Mouse (Mus musculus): ENCODE results near the gene Pde5a. TPM values are rescaled to one million over a fixed set of nuclear protein-coding genes. Genes with fewer than 3 reads are reported as not detected.

Gene Pde5a
- polyA plus RNA-seq, 1 experiment from 2014 or later: 0.83 TPM

- no peak for ATAC-seq (ENCODE audit: low read depth)
- H3K9me3 ChIP-seq (replicated peaks; ENCODE audit: control insufficient read depth, low read length): no peaks in the 10 kb centered on the region
- H3K27ac ChIP-seq (ENCODE audit: low read length): no peak overlapping the region
- H3K4me1 ChIP-seq (ENCODE audit: control insufficient read depth, low read depth, low read length): no peaks in the 10 kb centered on the region
- H3K9ac ChIP-seq (ENCODE audit: low read depth, low read length): no peak overlapping the region
- H3K4me2 ChIP-seq (ENCODE audit: low read depth, low read length): no peak overlapping the region
- 46% methylated on average over 4 of the region's 4 CpGs for WGBS (ENCODE audit: insufficient replicate concordance)
- no peak overlapping the region for H3K4me3 ChIP-seq (ENCODE audit: low read depth, low read length)
- H3K27me3 ChIP-seq (ENCODE audit: control insufficient read depth, insufficient read depth, low read depth, low read length): no peaks in the 10 kb centered on the region
- H3K36me3 ChIP-seq (ENCODE audit: control insufficient read depth, insufficient read depth): no peaks in the 10 kb centered on the region
Observed at GRCm38 (mm10) chr3:122887505-122888301, 159.0 kb downstream of the Pde5a start.

GRCm38 (mm10) chr3:122888371-122888819, 159.6 kb downstream of the Pde5a start:
- no peak overlapping the region for H3K4me3 ChIP-seq (ENCODE audit: low read depth, low read length)
- H3K27me3 ChIP-seq (ENCODE audit: control insufficient read depth, insufficient read depth, low read depth, low read length): no peaks in the 10 kb centered on the region
- no peak for ATAC-seq (ENCODE audit: low read depth)
- H3K9ac ChIP-seq (ENCODE audit: low read depth, low read length): no peak overlapping the region
- H3K27ac ChIP-seq (ENCODE audit: low read length): no peak overlapping the region
- H3K4me1 ChIP-seq (ENCODE audit: control insufficient read depth, low read depth, low read length): no peaks in the 10 kb centered on the region
- H3K9me3 ChIP-seq (replicated peaks; ENCODE audit: control insufficient read depth, low read length): no peaks in the 10 kb centered on the region
- 52% methylated on average over 5 of the region's 5 CpGs for WGBS (ENCODE audit: insufficient replicate concordance)
- H3K36me3 ChIP-seq (ENCODE audit: control insufficient read depth, insufficient read depth): no peaks in the 10 kb centered on the region
- H3K4me2 ChIP-seq (ENCODE audit: low read depth, low read length): no peak overlapping the region

GRCm38 (mm10) chr3:122894772-122895171, 166.0 kb downstream of the Pde5a start, which contains the start of gene Fabp2:
TSS of gene Fabp2 (plus strand) at chr3:122895072.
- Histone ChIP-seq H3K27ac (ENCODE audit: low read length) (no peak within 1 kb of the TSS), H3K4me2 (ENCODE audit: low read depth, low read length) (no peak within 1 kb of the TSS), H3K27me3 (ENCODE audit: control insufficient read depth, insufficient read depth, low read depth, low read length) (no peaks in the 10 kb centered on the region), H3K4me1 (ENCODE audit: control insufficient read depth, low read depth, low read length) (no peaks in the 10 kb centered on the region), H3K36me3 (ENCODE audit: control insufficient read depth, insufficient read depth) (no peaks in the 10 kb centered on the region), H3K4me3 (ENCODE audit: low read depth, low read length) (no peak within 1 kb of the TSS), H3K9me3 (replicated peaks; ENCODE audit: control insufficient read depth, low read length) (no peaks in the 10 kb centered on the region), H3K9ac (ENCODE audit: low read depth, low read length) (no peak within 1 kb of the TSS)
- ATAC-seq (ENCODE audit: low read depth): no peak
- WGBS (ENCODE audit: insufficient replicate concordance): 73% methylated on average over 3 of the region's 3 CpGs

- Histone ChIP-seq H3K27ac (ENCODE audit: low read length) (no peak overlapping the region), H3K4me2 (ENCODE audit: low read depth, low read length) (no peak overlapping the region), H3K4me3 (ENCODE audit: low read depth, low read length) (no peak overlapping the region), H3K36me3 (ENCODE audit: control insufficient read depth, insufficient read depth) (no peaks in the 10 kb centered on the region), H3K9me3 (replicated peaks; ENCODE audit: control insufficient read depth, low read length) (no peaks in the 10 kb centered on the region), H3K27me3 (ENCODE audit: control insufficient read depth, insufficient read depth, low read depth, low read length) (no peaks in the 10 kb centered on the region), H3K4me1 (ENCODE audit: control insufficient read depth, low read depth, low read length) (no peaks in the 10 kb centered on the region), H3K9ac (ENCODE audit: low read depth, low read length) (no peak overlapping the region)
- WGBS (ENCODE audit: insufficient replicate concordance): 52% methylated on average over 11 of the region's 11 CpGs
- peak; percentile 37; the same call in 1 of the 2 replicates for ATAC-seq (ENCODE audit: low read depth)
Observed at GRCm38 (mm10) chr3:122895189-122895731, 166.5 kb downstream of the Pde5a start.

GRCm38 (mm10) chr3:122898254-122898653, 169.5 kb downstream of the Pde5a start:
- no peaks in the 10 kb centered on the region for H3K27me3 ChIP-seq (ENCODE audit: control insufficient read depth, insufficient read depth, low read depth, low read length)
- no peak overlapping the region for H3K9ac ChIP-seq (ENCODE audit: low read depth, low read length)
- ATAC-seq (ENCODE audit: low read depth): no peak
- no peak overlapping the region for H3K4me2 ChIP-seq (ENCODE audit: low read depth, low read length)
- no peaks in the 10 kb centered on the region for H3K9me3 ChIP-seq (replicated peaks; ENCODE audit: control insufficient read depth, low read length)
- no peaks in the 10 kb centered on the region for H3K36me3 ChIP-seq (ENCODE audit: control insufficient read depth, insufficient read depth)
- no peaks in the 10 kb centered on the region for H3K4me1 ChIP-seq (ENCODE audit: control insufficient read depth, low read depth, low read length)
- H3K27ac ChIP-seq (ENCODE audit: low read length): no peak overlapping the region
- no peak overlapping the region for H3K4me3 ChIP-seq (ENCODE audit: low read depth, low read length)
- WGBS (ENCODE audit: insufficient replicate concordance): 42% methylated on average over 6 of the region's 6 CpGs

GRCm38 (mm10) chr3:122903746-122904433, 175.1 kb downstream of the Pde5a start:
- H3K36me3 ChIP-seq (ENCODE audit: control insufficient read depth, insufficient read depth): no peaks in the 10 kb centered on the region
- 31% methylated on average over 12 of the region's 12 CpGs for WGBS (ENCODE audit: insufficient replicate concordance)
- no peak overlapping the region for H3K4me2 ChIP-seq (ENCODE audit: low read depth, low read length)
- H3K9ac ChIP-seq (ENCODE audit: low read depth, low read length): no peak overlapping the region
- no peak overlapping the region for H3K27ac ChIP-seq (ENCODE audit: low read length)
- H3K4me3 ChIP-seq (ENCODE audit: low read depth, low read length): no peak overlapping the region
- no peaks in the 10 kb centered on the region for H3K27me3 ChIP-seq (ENCODE audit: control insufficient read depth, insufficient read depth, low read depth, low read length)
- H3K9me3 ChIP-seq (replicated peaks; ENCODE audit: control insufficient read depth, low read length): no peaks in the 10 kb centered on the region
- ATAC-seq (ENCODE audit: low read depth): no peak
- H3K4me1 ChIP-seq (ENCODE audit: control insufficient read depth, low read depth, low read length): no peaks in the 10 kb centered on the region

GRCm38 (mm10) chr3:122907841-122908240, 179.1 kb downstream of the Pde5a start:
- ATAC-seq (ENCODE audit: low read depth): no peak
- H3K27ac ChIP-seq (ENCODE audit: low read length): no peak overlapping the region
- no peaks in the 10 kb centered on the region for H3K9me3 ChIP-seq (replicated peaks; ENCODE audit: control insufficient read depth, low read length)
- no peak overlapping the region for H3K4me3 ChIP-seq (ENCODE audit: low read depth, low read length)
- H3K9ac ChIP-seq (ENCODE audit: low read depth, low read length): no peak overlapping the region
- H3K36me3 ChIP-seq (ENCODE audit: control insufficient read depth, insufficient read depth): no peaks in the 10 kb centered on the region
- H3K27me3 ChIP-seq (ENCODE audit: control insufficient read depth, insufficient read depth, low read depth, low read length): no peaks in the 10 kb centered on the region
- 63% methylated on average over 2 of the region's 2 CpGs for WGBS (ENCODE audit: insufficient replicate concordance)
- no peak overlapping the region for H3K4me2 ChIP-seq (ENCODE audit: low read depth, low read length)
- no peaks in the 10 kb centered on the region for H3K4me1 ChIP-seq (ENCODE audit: control insufficient read depth, low read depth, low read length)

All from liver, embryonic 16.5 days (tissue).